Mouse (Mus musculus) midbrain, embryonic 13.5 days (tissue): Measurements from ENCODE around the gene Gm10521. TPM values are rescaled to one million over a fixed set of nuclear protein-coding genes. Genes with fewer than 3 reads are reported as not detected.

Source experiments
- polyA plus RNA-seq: library from polyadenylated mRNA; unstranded; fragments of >200 nt; fragmentation: Nextera tagmentation; extraction: Ambion mirVana; gene quantifications from 2 replicates; pipeline ENCODE4 v1.2.1, GENCODE M21; 2015

The Gm10521 gene
- polyA plus RNA-seq, 1 experiment from 2014 or later = not detected

Other genes starting within 250 kb of the Gm10521 start
- not detected in 2 replicates for gene Slamf7, start 242.6 kb upstream of the Gm10521 start, polyA plus RNA-seq
- 0.55 and 0.66 TPM in 2 replicates for gene Cd48, start 213.7 kb upstream of the Gm10521 start, polyA plus RNA-seq
- gene Slamf1, start 128.5 kb upstream of the Gm10521 start, polyA plus RNA-seq = 0.14 and 0.22 TPM in 2 replicates
- gene Cd84, start 56.0 kb upstream of the Gm10521 start, polyA plus RNA-seq = 0.66 and 0.82 TPM in 2 replicates
- gene Slamf6, start 21.9 kb downstream of the Gm10521 start, polyA plus RNA-seq = not detected in 2 replicates
- gene Vangl2, start 132.8 kb downstream of the Gm10521 start, polyA plus RNA-seq = 57.1 and 60.0 TPM in 2 replicates
- 7.7 and 8.9 TPM in 2 replicates for gene Nhlh1, start 161.9 kb downstream of the Gm10521 start, polyA plus RNA-seq
- gene Copa, start 186.9 kb downstream of the Gm10521 start, polyA plus RNA-seq = 190 and 202 TPM in 2 replicates
- 126 and 129 TPM in 2 replicates for gene Ncstn, start 187.1 kb downstream of the Gm10521 start, polyA plus RNA-seq
- 171 and 172 TPM in 2 replicates for gene Pex19, start 231.1 kb downstream of the Gm10521 start, polyA plus RNA-seq